Mouse (Mus musculus) forebrain, embryonic 13.5 days (tissue): Measurements from ENCODE around the gene Gm9008. TPM values are rescaled to one million over a fixed set of nuclear protein-coding genes. Genes with fewer than 3 reads are reported as not detected.
"Not testable (repeated sequence)": the region's sequence is repeated elsewhere in the genome, so short reads cannot be mapped to it uniquely, and the experiment has no call there.

ENCODE experiments used
- ATAC-seq: fragments of 200-750 bp; cut with Nextera tagmentation; 2 replicates; pipeline ENCODE4 v1.8.0; 2017
- H3K27ac ChIP-seq: fragments of 300-500 bp; sonication (generic); 2 replicates; pipeline ENCODE4 v1.5.1; 2015; ENCODE audit warnings: inconsistent platforms, mild to moderate bottlenecking, moderate library complexity
- H3K27me3 ChIP-seq: fragments of 300-500 bp; sonication (generic); 2 replicates; pipeline ENCODE4 v1.6.1; 2015; ENCODE audit warnings: mild to moderate bottlenecking, inconsistent platforms
- H3K36me3 ChIP-seq: fragments of 300-500 bp; sonication (generic); 2 replicates; pipeline ENCODE4 v1.6.1; 2015; ENCODE audit warnings: mild to moderate bottlenecking, inconsistent platforms; ENCODE audit not compliant: poor library complexity, severe bottlenecking
- H3K4me1 ChIP-seq: fragments of 300-500 bp; sonication (generic); 2 replicates; pipeline ENCODE4 v1.6.1; 2015; ENCODE audit warnings: inconsistent platforms
- H3K4me2 ChIP-seq: fragments of 300-500 bp; sonication (generic); 2 replicates; pipeline ENCODE4 v1.6.1; 2015; ENCODE audit warnings: inconsistent platforms, mild to moderate bottlenecking, moderate library complexity
- H3K4me3 ChIP-seq: fragments of 300-500 bp; sonication (generic); 2 replicates; pipeline ENCODE4 v1.5.1; 2015; ENCODE audit warnings: mild to moderate bottlenecking, inconsistent platforms
- H3K9ac ChIP-seq: fragments of 300-500 bp; sonication (generic); 2 replicates; pipeline ENCODE4 v1.6.1; 2015; ENCODE audit warnings: mild to moderate bottlenecking, inconsistent platforms
- H3K9me3 ChIP-seq: fragments of 300-500 bp; sonication (generic); replicated peaks from 2 replicates; pipeline ENCODE4 v1.6.1; 2016; ENCODE audit warnings: inconsistent platforms
- WGBS: fragments of 180-500 bp; shearing (Covaris S2); methylation state at CpG from one replicate; pipeline ENCODE4 v1.1.7; 2015; 5-methylcytosine and 5-hydroxymethylcytosine counted together
- polyA plus RNA-seq: library from polyadenylated mRNA; unstranded; fragments of >200 nt; fragmentation: Nextera tagmentation; extraction: Ambion mirVana; gene quantifications from 2 replicates; pipeline ENCODE4 v1.2.1, GENCODE M21; 2015

The Gm9008 gene
- polyA plus RNA-seq, result 0.15 and 0.17 TPM in 2 replicates

- not testable (repeated sequence) for H3K4me1 ChIP-seq, H3K4me3 ChIP-seq, H3K9ac ChIP-seq, H3K27me3 ChIP-seq, H3K36me3 ChIP-seq, ATAC-seq, H3K4me2 ChIP-seq, H3K27ac ChIP-seq, H3K9me3 ChIP-seq
- 94% methylated on average over 18 of the region's 22 CpGs for WGBS
Observed at GRCm38 (mm10) chr6:76497054-76497835, at the start of gene Gm9008. TSS of gene Gm9008 (minus strand) at chr6:76497784.

- ATAC-seq, result no peak
- Histone ChIP-seq H3K27me3 (no peaks in the 10 kb centered on the region), H3K27ac (no peak overlapping the region), H3K9ac (no peak overlapping the region), H3K4me3 (no peak overlapping the region), H3K4me1 (no peaks in the 10 kb centered on the region), H3K4me2 (no peak overlapping the region), H3K9me3 (no peaks in the 10 kb centered on the region), H3K36me3 (no peaks in the 10 kb centered on the region)
- 79% methylated on average over 4 of the region's 4 CpGs for WGBS
Observed at GRCm38 (mm10) chr6:76521975-76522641, 24.5 kb upstream of the Gm9008 start.

- no peaks in the 10 kb centered on the region for H3K9me3 ChIP-seq
Observed at GRCm38 (mm10) chr6:76510200-76510599, 12.6 kb upstream of the Gm9008 start.

GRCm38 (mm10) chr6:76496335-76496734 lies 1.2 kb downstream of the Gm9008 start:
- H3K27ac ChIP-seq, H3K9me3 ChIP-seq, H3K27me3 ChIP-seq, ATAC-seq, H3K9ac ChIP-seq, H3K4me1 ChIP-seq, H3K4me3 ChIP-seq, H3K4me2 ChIP-seq, H3K36me3 ChIP-seq: not testable (repeated sequence)
- WGBS, result 93% methylated on average over 12 of the region's 12 CpGs

More at GRCm38 (mm10) chr6:76510200-76510599, 12.6 kb upstream of the Gm9008 start:
- Histone ChIP-seq H3K4me3 (no peak overlapping the region), H3K4me2 (no peak overlapping the region), H3K9ac (no peak overlapping the region), H3K27me3 (no peaks in the 10 kb centered on the region), H3K27ac (no peak overlapping the region), H3K36me3 (no peaks in the 10 kb centered on the region), H3K4me1 (no peaks in the 10 kb centered on the region)
- no peak for ATAC-seq

GRCm38 (mm10) chr6:76468194-76468593 lies 29.4 kb downstream of the Gm9008 start:
- Histone ChIP-seq H3K36me3 (no peaks in the 10 kb centered on the region), H3K4me2 (no peak overlapping the region), H3K27ac (no peak overlapping the region), H3K4me3 (no peak overlapping the region), H3K9ac (no peak overlapping the region), H3K27me3 (no peaks in the 10 kb centered on the region), H3K4me1 (no peaks in the 10 kb centered on the region), H3K9me3 (no peaks in the 10 kb centered on the region)
- ATAC-seq, result peak; percentile 33; the same call in 1 of the 2 replicates
- WGBS, result 45% methylated on average over 2 of the region's 2 CpGs
